Comparison of ENCODE assay signal across 23 mouse cellular contexts in genomic region chr7:95823539-95823938, GRCm38 (mm10).
DNase-seq lines count a peak whose midpoint lies in the region; ATAC-seq and TF ChIP-seq lines count a peak whose summit lies in the region.
"Had no signal": no experiment of that assay in that cellular context is flagged by ENCODE, and none has a peak within 500 bp of the region (broad histone marks: within the 10 kb centered on the region; RNA-seq: fewer than 3 reads in every experiment).

No protein-coding gene starts in this region.

- H3K9me3 ChIP-seq in forebrain, embryonic 13.5 days (replicated peaks): no peaks in the 10 kb centered on the region
- H3K9me3 ChIP-seq in forebrain, embryonic 10.5 days: no peaks in the 10 kb centered on the region
- no peaks in the 10 kb centered on the region for H3K9me3 ChIP-seq in forebrain, embryonic 14.5 days (replicated peaks; ENCODE audit: control insufficient read depth, low read length)
- no peaks in the 10 kb centered on the region for H3K9me3 ChIP-seq in forebrain, embryonic 15.5 days
- no peaks in the 10 kb centered on the region for H3K9me3 ChIP-seq in forebrain, embryonic 16.5 days (ENCODE audit: control insufficient read depth, low read length)
- H3K9me3 ChIP-seq in forebrain, embryonic 12.5 days: no peaks in the 10 kb centered on the region

- DNase-seq in forebrain, embryonic 10.5 days (ENCODE audit: extremely low spot score, low spot score): no peak
- peak; percentile 33 for DNase-seq in forebrain, embryonic 14.5 days (ENCODE audit: low spot score)
- DNase-seq in brain, embryonic 14.5 days (ENCODE audit: low read depth): peak; percentile 59
- DNase-seq: adrenal gland, adult 2 months; adrenal gland, adult 8-10 months; adrenal gland, postnatal 10 days; adrenal gland, postnatal 14 days; adrenal gland, postnatal 25 days; adrenal gland, postnatal 36 days; B cell, adult 2 months; cerebellum, adult 11 months; cerebellum, adult 11-12 months; cerebellum, adult 18-20 months had no signal

- WGBS in forebrain, embryonic 13.5 days: 58% methylated on average over 4 of the region's 4 CpGs
- WGBS in forebrain, embryonic 10.5 days: 90% methylated on average over 4 of the region's 4 CpGs
- 65% methylated on average over 4 of the region's 4 CpGs for WGBS in forebrain, embryonic 14.5 days
- WGBS in forebrain, embryonic 15.5 days: 54% methylated on average over 4 of the region's 4 CpGs
- 44% methylated on average over 4 of the region's 4 CpGs for WGBS in forebrain, embryonic 16.5 days
- WGBS in forebrain, embryonic 12.5 days: 64% methylated on average over 4 of the region's 4 CpGs

- H3K27me3 ChIP-seq in forebrain, embryonic 13.5 days: no peaks in the 10 kb centered on the region
- no peaks in the 10 kb centered on the region for H3K27me3 ChIP-seq in forebrain, embryonic 10.5 days (ENCODE audit: poor library complexity, severe bottlenecking)
- H3K27me3 ChIP-seq in forebrain, embryonic 14.5 days (replicated peaks; ENCODE audit: control insufficient read depth, insufficient read depth, low read length): no peaks in the 10 kb centered on the region
- no peaks in the 10 kb centered on the region for H3K27me3 ChIP-seq in forebrain, embryonic 15.5 days
- H3K27me3 ChIP-seq in forebrain, embryonic 16.5 days (replicated peaks; ENCODE audit: control insufficient read depth, insufficient read depth, low read length): no peaks in the 10 kb centered on the region
- no peaks in the 10 kb centered on the region for H3K27me3 ChIP-seq in forebrain, embryonic 12.5 days
- H3K27me3 ChIP-seq: CH12.LX, Patski had no signal

- no peak overlapping the region for H3K27ac ChIP-seq in forebrain, embryonic 13.5 days
- no peak overlapping the region for H3K27ac ChIP-seq in forebrain, embryonic 10.5 days
- no peak overlapping the region for H3K27ac ChIP-seq in forebrain, embryonic 14.5 days (ENCODE audit: low read depth, low read length)
- no peak overlapping the region for H3K27ac ChIP-seq in forebrain, embryonic 15.5 days (replicated peaks)
- no peak overlapping the region for H3K27ac ChIP-seq in forebrain, embryonic 16.5 days (ENCODE audit: low read length)
- H3K27ac ChIP-seq in forebrain, embryonic 12.5 days: no peak overlapping the region

- TF ChIP-seq POLR2A in brain, embryonic 14.5 days (IDR thresholded peaks at IDR 0.05; ENCODE audit: borderline replicate concordance, extremely low read depth, insufficient read depth, insufficient read length, poor library complexity, severe bottlenecking): no peak

- no peak overlapping the region for H3K4me3 ChIP-seq in forebrain, embryonic 13.5 days
- no peak overlapping the region for H3K4me3 ChIP-seq in forebrain, embryonic 10.5 days
- H3K4me3 ChIP-seq in forebrain, embryonic 14.5 days (ENCODE audit: low read depth, low read length): no peak overlapping the region
- no peak overlapping the region for H3K4me3 ChIP-seq in forebrain, embryonic 15.5 days
- no peak overlapping the region for H3K4me3 ChIP-seq in forebrain, embryonic 16.5 days (replicated peaks; ENCODE audit: low read length)
- no peak overlapping the region for H3K4me3 ChIP-seq in forebrain, embryonic 12.5 days (replicated peaks)

- ATAC-seq in forebrain, embryonic 13.5 days: peak; percentile 38; the same call in 1 of the 2 replicates
- 0 out of 2 replicates have a peak, but pooled peaks have one; percentile 40 for ATAC-seq in forebrain, embryonic 14.5 days
- no peak for ATAC-seq in forebrain, embryonic 15.5 days (replicated peaks)
- ATAC-seq in forebrain, embryonic 16.5 days: 0 out of 2 replicates have a peak, but pooled peaks have one; percentile 58
- ATAC-seq in forebrain, embryonic 12.5 days (ENCODE audit: low FRiP score): no peak
- ATAC-seq in erythroid progenitor cell, adult 5-6 weeks (replicated peaks; ENCODE audit: low FRiP score, poor library complexity, severe bottlenecking): no peak
- ATAC-seq: activated CD4-positive, CD25-positive, alpha-beta regulatory T cell, adult 4 months; CD4-positive, CD25-positive, alpha-beta regulatory T cell, adult 4 months; Patski had no signal

- no peaks in the 10 kb centered on the region for H3K4me1 ChIP-seq in forebrain, embryonic 13.5 days
- no peaks in the 10 kb centered on the region for H3K4me1 ChIP-seq in forebrain, embryonic 10.5 days
- H3K4me1 ChIP-seq in forebrain, embryonic 14.5 days (ENCODE audit: control insufficient read depth, insufficient read depth, low read length): no peaks in the 10 kb centered on the region
- no peaks in the 10 kb centered on the region for H3K4me1 ChIP-seq in forebrain, embryonic 15.5 days
- H3K4me1 ChIP-seq in forebrain, embryonic 16.5 days (replicated peaks; ENCODE audit: control insufficient read depth, insufficient read depth, low read length): no peaks in the 10 kb centered on the region
- no peaks in the 10 kb centered on the region for H3K4me1 ChIP-seq in forebrain, embryonic 12.5 days

- no peak overlapping the region for H3K4me2 ChIP-seq in forebrain, embryonic 13.5 days
- no peak overlapping the region for H3K4me2 ChIP-seq in forebrain, embryonic 14.5 days (ENCODE audit: low read length)
- H3K4me2 ChIP-seq in forebrain, embryonic 15.5 days (replicated peaks): no peak overlapping the region
- no peak overlapping the region for H3K4me2 ChIP-seq in forebrain, embryonic 16.5 days (ENCODE audit: low read length)
- H3K4me2 ChIP-seq in forebrain, embryonic 12.5 days: no peak overlapping the region

- no peak for TF ChIP-seq CTCF in brain, embryonic 14.5 days (IDR thresholded peaks at IDR 0.05; ENCODE audit: borderline replicate concordance, extremely low read depth, insufficient read depth, insufficient read length)

- no peak overlapping the region for H3K9ac ChIP-seq in forebrain, embryonic 13.5 days
- no peak overlapping the region for H3K9ac ChIP-seq in forebrain, embryonic 14.5 days (ENCODE audit: low read length)
- H3K9ac ChIP-seq in forebrain, embryonic 15.5 days (replicated peaks): no peak overlapping the region
- H3K9ac ChIP-seq in forebrain, embryonic 16.5 days (replicated peaks; ENCODE audit: low read depth, low read length): no peak overlapping the region
- H3K9ac ChIP-seq in forebrain, embryonic 12.5 days: no peak overlapping the region

- no peaks in the 10 kb centered on the region for H3K36me3 ChIP-seq in forebrain, embryonic 13.5 days (ENCODE audit: poor library complexity, severe bottlenecking)
- H3K36me3 ChIP-seq in forebrain, embryonic 10.5 days (replicated peaks): no peaks in the 10 kb centered on the region
- H3K36me3 ChIP-seq in forebrain, embryonic 14.5 days (ENCODE audit: control insufficient read depth, insufficient read depth, low read length): no peaks in the 10 kb centered on the region
- no peaks in the 10 kb centered on the region for H3K36me3 ChIP-seq in forebrain, embryonic 15.5 days
- no peaks in the 10 kb centered on the region for H3K36me3 ChIP-seq in forebrain, embryonic 16.5 days (ENCODE audit: control insufficient read depth, insufficient read depth)
- H3K36me3 ChIP-seq in forebrain, embryonic 12.5 days (replicated peaks): no peaks in the 10 kb centered on the region
- H3K36me3 ChIP-seq: G1E had no signal

Comparison
In these comparisons a context has a peak if more than half of its experiments do, and no peak if none do; other contexts are left out.
1. ATAC-seq: peak in forebrain, embryonic 13.5 days (single experiment), forebrain, embryonic 14.5 days (single experiment) and forebrain, embryonic 16.5 days (single experiment); none in forebrain, embryonic 15.5 days (single experiment), forebrain, embryonic 12.5 days (single experiment) and erythroid progenitor cell, adult 5-6 weeks (single experiment).